Mouse (Mus musculus): Measurements from ENCODE around the gene Otulin. TPM values are rescaled to one million over a fixed set of nuclear protein-coding genes. Genes with fewer than 3 reads are reported as not detected.

The Otulin gene
- total RNA-seq, 4 experiments from 2014 or later = 37.2 to 42.8 (median 40.0) TPM

DNA sequence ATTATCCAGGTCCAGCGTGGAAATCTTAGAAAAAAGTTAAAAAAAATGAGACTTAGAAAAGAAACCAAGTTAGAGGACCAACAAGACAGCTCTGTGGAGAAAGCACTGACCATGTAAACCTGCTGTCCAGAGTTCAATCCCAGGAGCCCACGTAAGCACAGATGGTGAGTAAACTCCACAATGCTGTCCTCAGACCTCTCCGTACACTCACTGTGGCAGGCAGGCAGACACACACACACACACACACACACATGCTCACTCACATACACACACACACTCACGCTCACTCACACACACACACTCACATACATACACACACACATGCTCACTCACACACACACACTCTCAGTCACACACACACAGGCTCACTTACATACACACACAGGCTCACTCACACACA lies 17.2 kb downstream of the Otulin start:
- DNase-seq = no peak

DNA sequence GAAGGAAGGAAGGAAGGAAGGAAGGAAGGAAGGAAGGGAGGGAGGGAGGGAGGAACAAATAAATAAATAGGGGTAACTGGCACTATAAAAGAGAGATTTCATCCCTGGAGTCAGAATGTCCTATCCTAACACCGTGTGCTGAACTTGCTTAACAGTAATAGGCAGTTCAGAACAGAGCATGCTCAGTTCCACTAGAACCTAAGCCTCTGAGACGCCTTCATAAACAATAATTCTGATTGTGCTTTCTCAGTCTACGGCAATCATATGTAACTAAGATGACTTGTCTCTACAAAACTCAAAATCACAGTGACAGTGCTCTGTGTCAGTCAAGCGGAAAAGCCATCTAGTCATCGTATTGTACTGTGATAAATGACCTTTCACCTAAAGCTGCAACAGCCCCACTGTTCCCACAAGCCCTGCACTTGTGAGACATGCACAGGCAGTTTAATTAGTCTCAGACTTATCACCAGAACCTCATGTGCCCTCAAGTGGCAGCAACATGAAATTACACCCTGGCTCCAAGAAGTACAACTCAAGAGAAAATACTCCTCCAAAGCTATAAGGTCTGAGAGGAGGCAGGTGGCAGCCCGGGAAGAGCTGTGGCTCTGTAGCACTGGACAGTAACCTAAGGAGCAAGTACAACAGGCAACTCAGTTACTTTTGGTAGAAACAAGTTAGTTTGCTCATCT lies 17.8 kb downstream of the Otulin start:
- DNase-seq = peak; percentile 32

GRCm38 (mm10) chr15:27609554-27609953 lies 20.9 kb downstream of the Otulin start:
- DNase-seq = no peak

GRCm38 (mm10) chr15:27605252-27605651 lies 25.2 kb downstream of the Otulin start:
- DNase-seq = no peak

- DNase-seq = no peak
These were observed 25.9 kb downstream of the Otulin start for GRCm38 (mm10) chr15:27604558-27604957.

GRCm38 (mm10) chr15:27600524-27600923 lies 30.0 kb downstream of the Otulin start:
- DNase-seq = no peak

- no peak for DNase-seq
These were observed 31.6 kb downstream of the Otulin start for GRCm38 (mm10) chr15:27598786-27599385.

DNA sequence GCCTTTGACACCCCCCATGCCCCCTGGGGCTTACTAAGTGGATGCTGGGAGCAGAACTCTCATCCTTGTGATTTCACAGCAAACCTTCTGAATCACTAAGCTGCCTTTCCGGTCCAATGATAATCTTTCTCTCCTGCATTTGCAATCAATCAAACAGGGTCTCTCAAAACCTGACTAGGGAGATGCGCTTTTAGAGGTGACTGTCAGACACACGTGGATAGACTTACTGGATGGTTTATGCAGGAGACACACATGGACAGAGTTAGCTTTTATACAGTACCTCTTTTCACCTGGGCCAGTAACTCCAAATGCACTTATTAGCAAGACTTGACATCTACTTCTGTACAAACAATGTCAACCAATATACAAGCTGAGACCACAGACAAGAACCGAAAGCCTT lies 33.0 kb downstream of the Otulin start:
- no peak for DNase-seq

DNA sequence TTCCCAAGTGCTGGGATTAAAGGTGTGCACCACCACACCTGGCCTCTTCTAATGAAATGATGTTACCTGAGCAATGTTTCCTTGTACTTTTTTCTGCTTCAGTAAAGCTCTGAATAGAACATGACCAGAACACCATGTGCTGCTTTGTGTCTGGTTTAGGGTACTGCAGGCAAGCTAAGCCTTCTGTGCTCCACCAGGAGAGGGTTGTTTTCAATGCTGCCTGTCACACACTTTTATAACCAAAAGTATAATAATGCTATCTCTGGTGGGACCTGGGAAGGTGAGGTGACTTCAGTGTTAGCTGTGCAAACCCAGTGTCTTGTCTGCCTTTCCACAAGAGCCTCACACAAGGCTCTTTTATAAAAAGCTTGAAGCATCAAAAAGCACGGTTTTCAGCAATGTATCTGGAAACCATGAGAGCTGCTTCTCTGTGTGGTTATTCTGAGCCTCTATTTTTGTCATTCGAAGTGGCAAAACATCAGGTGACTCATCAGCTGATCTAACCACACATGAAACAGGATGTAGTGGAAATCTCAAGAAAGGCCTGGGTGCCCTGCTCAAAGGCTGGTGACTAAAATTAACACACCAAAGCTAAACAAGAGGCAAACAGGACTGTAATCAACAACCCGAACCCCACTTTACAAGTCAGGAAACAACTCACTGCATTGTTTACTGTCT lies 33.9 kb downstream of the Otulin start:
- DNase-seq = no peak

- no peak for DNase-seq
These were observed 34.9 kb downstream of the Otulin start for GRCm38 (mm10) chr15:27595560-27595959.

GRCm38 (mm10) chr15:27594973-27595372 lies 35.5 kb downstream of the Otulin start:
- DNase-seq = no peak

DNA sequence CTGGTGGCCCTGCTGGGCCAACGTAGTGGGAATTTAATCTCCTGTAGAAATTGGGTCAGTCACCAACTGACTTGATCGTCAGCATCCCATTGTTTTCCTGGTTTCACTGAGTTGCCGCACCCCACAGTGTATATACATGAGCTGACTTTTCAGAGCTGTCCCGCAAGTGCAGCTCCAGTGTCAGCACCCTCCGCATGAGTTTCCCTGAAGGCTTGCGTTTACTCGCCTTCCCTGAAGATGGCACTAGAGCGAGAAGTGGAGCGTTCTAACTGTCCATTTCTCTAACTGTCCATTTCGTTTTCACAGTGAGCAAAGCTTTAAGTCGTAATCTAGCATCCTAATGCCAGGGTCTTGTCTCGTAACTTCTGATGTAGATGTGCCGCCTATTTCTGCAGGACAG lies 36.8 kb downstream of the Otulin start:
- DNase-seq = peak; percentile 30

GRCm38 (mm10) chr15:27592620-27593320 lies 37.7 kb downstream of the Otulin start:
- DNase-seq = peak; percentile 65

- no peak for DNase-seq
These were observed 39.7 kb downstream of the Otulin start for GRCm38 (mm10) chr15:27590812-27591211.

- DNase-seq = no peak
These were observed 42.2 kb downstream of the Otulin start for GRCm38 (mm10) chr15:27588087-27588826.

DNA sequence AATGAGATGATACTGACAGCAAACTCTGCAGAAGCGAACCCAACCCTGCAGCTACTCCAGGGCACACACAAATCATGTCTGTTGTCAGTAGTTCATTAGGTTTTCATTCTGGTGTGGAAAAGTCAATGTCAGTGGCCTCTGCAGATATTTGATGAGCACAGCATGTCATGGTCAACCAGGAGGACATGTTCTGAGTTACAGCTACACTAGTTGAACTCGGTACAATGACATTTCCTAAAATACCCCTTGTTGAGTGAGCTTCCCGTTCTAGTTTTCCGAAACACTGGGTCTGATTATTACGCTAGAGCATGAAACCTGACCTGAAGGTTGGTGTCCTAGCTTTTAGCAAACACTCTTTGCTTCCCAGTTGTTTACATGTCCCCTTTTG lies 44.4 kb downstream of the Otulin start:
- peak; percentile 27 for DNase-seq

DNA sequence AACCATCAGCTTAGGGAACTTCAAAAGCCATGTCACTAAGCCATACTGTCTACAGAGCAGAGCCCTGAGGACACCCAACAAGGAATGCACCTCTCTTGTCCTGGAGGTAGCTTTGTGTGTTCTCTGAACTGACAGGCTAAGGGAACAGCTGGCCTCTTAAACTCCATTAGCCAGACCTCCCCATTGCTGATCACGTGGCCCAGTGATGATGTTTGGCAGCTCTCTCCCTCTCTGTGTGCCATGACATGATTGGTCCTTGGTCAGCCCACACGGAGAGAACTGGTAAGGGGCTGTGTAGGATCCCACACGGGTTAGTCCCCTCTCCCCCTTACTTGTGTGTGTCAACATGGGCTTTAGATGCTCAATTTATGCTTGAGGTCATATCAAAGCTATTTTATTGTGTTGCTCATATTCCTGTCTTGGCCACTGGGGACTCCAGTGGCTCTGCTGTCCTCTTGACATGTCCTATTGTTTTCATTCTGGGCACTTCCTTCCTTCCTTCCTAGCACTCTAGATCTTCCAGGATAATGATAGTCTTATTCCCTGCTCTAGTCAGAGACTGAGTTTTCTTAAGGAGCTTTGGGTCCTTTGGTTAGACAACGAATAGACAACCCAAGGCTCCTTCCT lies 44.9 kb downstream of the Otulin start:
- no peak for DNase-seq

GRCm38 (mm10) chr15:27583620-27584019 lies 46.9 kb downstream of the Otulin start:
- no peak for DNase-seq

- peak; percentile 48 for DNase-seq
These were observed 47.5 kb downstream of the Otulin start for GRCm38 (mm10) chr15:27583042-27583441.

GRCm38 (mm10) chr15:27582428-27582827 lies 48.1 kb downstream of the Otulin start:
- DNase-seq = no peak

- no peak for DNase-seq
These were observed 48.9 kb downstream of the Otulin start for GRCm38 (mm10) chr15:27581640-27582039.

- DNase-seq = no peak
These were observed 49.7 kb downstream of the Otulin start for GRCm38 (mm10) chr15:27580771-27581170.
